Mouse (Mus musculus) monocyte, adult 2 months (primary cell): Measurements from ENCODE around the gene Lrp11.
"Not testable (repeated sequence)": the region's sequence is repeated elsewhere in the genome, so short reads cannot be mapped to it uniquely, and the experiment has no call there.

ENCODE experiments used
- DNase-seq, 2 experiments: peaks; one replicate each; pipeline ENCODE4 v3.0.0; 2022; ENCODE audit warnings: low spot score in 2 of 2, low read depth in 1 of 2

The Lrp11 gene

GRCm38 (mm10) chr10:7589592-7590233 lies at the start of gene Lrp11:
Gene Lrp11 (plus strand): TSS chr10:7589800.
- peak; percentile 71 to 83 for DNase-seq

- no peak for DNase-seq
Measured at GRCm38 (mm10) chr10:7578002-7578401, 11.6 kb upstream of the Lrp11 start.

GRCm38 (mm10) chr10:7581401-7581800 lies 8.2 kb upstream of the Lrp11 start:
- no peak for DNase-seq

GRCm38 (mm10) chr10:7582157-7582890 lies 7.3 kb upstream of the Lrp11 start:
- DNase-seq, result no peak

- no peak for DNase-seq
Measured at GRCm38 (mm10) chr10:7582891-7583557, 6.6 kb upstream of the Lrp11 start.

GRCm38 (mm10) chr10:7586771-7587170 lies 2.8 kb upstream of the Lrp11 start:
- DNase-seq, result no peak

GRCm38 (mm10) chr10:7590234-7590689 lies 662 bp downstream of the Lrp11 start:
- DNase-seq, result no peak

GRCm38 (mm10) chr10:7590792-7591191 lies 1.2 kb downstream of the Lrp11 start:
- no peak for DNase-seq

GRCm38 (mm10) chr10:7594797-7595196 lies 5.2 kb downstream of the Lrp11 start:
- DNase-seq, result no peak

GRCm38 (mm10) chr10:7596251-7596650 lies 6.7 kb downstream of the Lrp11 start:
- no peak for DNase-seq

GRCm38 (mm10) chr10:7598177-7598576 lies 8.6 kb downstream of the Lrp11 start:
- DNase-seq, result no peak

- peak; percentile 18 to 66 for DNase-seq
Measured at GRCm38 (mm10) chr10:7600647-7601046, 11.0 kb downstream of the Lrp11 start.

GRCm38 (mm10) chr10:7605168-7605567 lies 15.6 kb downstream of the Lrp11 start:
- no peak for DNase-seq

GRCm38 (mm10) chr10:7606437-7606836 lies 16.8 kb downstream of the Lrp11 start:
- no peak for DNase-seq

GRCm38 (mm10) chr10:7608611-7609010 lies 19.0 kb downstream of the Lrp11 start:
- no peak for DNase-seq

- no peak for DNase-seq
Measured at GRCm38 (mm10) chr10:7611647-7612046, 22.0 kb downstream of the Lrp11 start.

GRCm38 (mm10) chr10:7612210-7612609 lies 22.6 kb downstream of the Lrp11 start:
- DNase-seq, result not testable (repeated sequence)

- no peak for DNase-seq
Measured at GRCm38 (mm10) chr10:7614834-7615233, 25.2 kb downstream of the Lrp11 start.

GRCm38 (mm10) chr10:7617146-7617545 lies 27.5 kb downstream of the Lrp11 start:
- DNase-seq, result not testable (repeated sequence)

- DNase-seq, result not testable (repeated sequence)
Measured at GRCm38 (mm10) chr10:7617556-7617955, 28.0 kb downstream of the Lrp11 start.

GRCm38 (mm10) chr10:7619821-7620241 lies 30.2 kb downstream of the Lrp11 start:
- DNase-seq, result no peak

GRCm38 (mm10) chr10:7620723-7621122 lies 31.1 kb downstream of the Lrp11 start:
- no peak for DNase-seq
